Mouse (Mus musculus): ENCODE measurements around the gene Daglb.
"Not testable (repeated sequence)": the region's sequence is repeated elsewhere in the genome, so short reads cannot be mapped to it uniquely, and the experiment has no call there.

Gene Daglb

DNA sequence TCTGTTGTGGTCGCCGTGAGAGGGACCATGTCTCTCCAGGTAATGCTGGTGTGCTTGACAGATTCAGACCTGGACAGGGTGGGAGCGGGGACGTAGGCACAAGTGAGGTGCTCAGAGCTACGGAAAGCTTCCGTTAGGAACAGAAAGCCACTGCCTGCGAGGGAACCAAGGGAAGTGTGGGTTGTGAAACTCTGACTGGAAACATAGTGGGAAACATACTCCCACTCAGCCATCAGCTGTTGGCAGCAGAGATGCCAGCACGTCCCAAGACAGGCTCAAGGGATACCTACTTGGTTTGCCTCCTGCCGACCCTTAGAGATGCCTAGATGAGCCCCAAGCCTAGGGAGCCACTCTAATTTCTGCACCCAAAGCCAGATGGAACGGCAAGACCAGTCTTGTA lies 22.8 kb downstream of the Daglb start:
- CTCF ChIA-PET = no interaction called here

DNA sequence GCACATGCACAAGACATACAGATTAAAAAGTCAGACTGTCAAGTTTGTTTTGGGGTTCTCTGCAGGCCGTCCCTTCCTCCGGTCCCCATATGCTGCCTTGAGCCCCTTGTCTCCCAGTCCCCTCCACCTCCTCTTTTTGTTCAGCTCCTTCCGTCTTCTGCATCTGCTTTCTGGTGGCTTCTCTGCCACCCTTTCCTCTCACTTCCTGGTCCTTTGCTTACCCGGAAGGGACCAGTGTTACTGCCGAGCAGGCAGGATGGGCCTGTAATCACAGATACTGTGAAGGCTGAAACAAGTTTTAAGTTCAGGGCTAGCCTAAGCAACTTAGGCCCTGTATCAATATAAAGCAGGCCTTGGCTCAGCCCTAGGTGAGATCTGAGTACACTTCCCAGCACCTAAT lies 23.6 kb downstream of the Daglb start:
- CTCF ChIA-PET = no interaction called here

DNA sequence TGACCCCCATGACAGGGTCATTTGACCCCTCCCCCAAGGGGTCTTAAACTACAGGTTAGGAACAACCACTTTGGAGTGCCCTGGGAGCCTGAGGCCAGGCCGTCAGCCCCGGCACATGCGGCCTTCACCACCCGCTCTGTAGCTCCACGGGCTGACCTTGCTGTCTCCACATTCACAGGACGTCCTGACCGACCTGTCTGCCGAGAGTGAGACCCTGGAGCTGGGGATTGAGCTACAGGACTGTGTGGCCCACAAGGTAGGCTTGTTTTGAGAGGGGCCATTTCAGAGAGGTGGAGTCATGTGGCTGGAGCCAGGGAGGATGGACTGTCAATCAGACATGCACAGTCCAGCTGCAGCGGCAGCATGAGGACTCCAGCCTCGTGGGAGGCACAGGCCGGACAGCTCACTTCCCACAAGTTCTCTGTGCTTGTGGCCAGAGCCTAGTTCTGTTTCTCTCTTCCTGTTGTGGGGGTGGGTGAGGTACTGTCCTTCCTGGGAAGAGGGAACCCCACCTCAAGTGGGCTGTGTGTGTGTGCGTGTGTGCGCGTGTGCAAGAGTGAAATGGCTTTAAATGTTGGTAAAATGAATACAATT lies 25.5 kb downstream of the Daglb start:
- CTCF ChIA-PET = no interaction called here

DNA sequence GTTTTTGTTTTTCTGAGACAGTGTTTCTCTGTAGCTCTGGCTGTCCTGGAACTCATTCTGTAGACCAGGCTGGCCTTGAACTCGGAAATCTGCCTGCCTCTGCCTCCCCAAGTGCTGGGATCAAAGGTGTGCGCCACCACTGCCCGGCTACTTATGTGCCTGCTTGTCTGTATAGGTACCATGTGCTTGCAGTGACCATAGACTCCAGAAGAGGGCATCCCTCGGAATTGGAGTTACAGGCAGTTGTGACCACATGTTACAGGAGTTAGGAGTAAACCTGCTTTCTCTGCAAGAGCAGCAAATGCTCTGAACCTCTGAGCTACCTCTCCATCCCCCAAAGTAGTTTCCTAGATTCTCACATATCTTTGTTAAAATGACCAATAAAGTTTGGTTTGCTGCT lies 27.4 kb downstream of the Daglb start:
- CTCF ChIA-PET = no interaction called here

DNA sequence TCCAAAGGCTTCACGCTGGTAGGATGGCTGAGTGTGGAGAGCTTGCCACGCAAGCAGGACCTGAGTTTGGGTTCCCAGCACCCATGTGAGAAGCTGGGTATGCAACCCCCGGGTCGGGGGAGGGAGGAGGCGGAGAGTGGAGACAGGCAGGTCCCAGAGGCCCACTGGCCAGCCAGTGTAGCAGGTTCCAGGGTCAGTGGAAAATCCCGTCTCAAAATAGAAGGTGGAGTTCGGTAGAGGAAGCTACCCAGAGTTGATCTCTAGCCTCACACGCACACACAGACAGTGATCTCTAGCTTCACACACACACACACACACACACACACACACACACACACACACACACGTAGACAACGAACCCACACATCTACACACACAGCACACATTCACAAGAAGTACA lies 28.8 kb downstream of the Daglb start:
- CTCF ChIA-PET = no interaction called here

DNA sequence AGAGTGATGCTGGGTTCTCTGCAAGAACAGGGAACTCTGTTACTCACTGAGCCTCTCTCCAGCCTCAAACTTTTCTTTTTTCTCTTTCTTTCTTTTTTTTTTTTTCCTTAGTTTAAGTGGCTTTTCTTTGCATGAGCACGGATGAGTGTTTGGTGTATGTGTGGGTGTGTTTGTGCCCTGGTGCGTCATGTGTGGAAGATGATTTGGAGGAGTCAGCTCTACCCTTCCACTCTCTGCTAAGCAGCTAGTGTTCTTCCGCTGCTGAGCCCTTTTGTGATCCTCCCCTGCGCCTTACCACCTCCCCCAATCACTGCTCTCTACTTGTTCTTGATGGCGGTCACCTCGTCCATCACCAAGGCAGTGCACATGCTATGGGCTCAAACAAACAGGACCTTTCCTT lies 31.3 kb downstream of the Daglb start:
- CTCF ChIA-PET = no interaction called here

DNA sequence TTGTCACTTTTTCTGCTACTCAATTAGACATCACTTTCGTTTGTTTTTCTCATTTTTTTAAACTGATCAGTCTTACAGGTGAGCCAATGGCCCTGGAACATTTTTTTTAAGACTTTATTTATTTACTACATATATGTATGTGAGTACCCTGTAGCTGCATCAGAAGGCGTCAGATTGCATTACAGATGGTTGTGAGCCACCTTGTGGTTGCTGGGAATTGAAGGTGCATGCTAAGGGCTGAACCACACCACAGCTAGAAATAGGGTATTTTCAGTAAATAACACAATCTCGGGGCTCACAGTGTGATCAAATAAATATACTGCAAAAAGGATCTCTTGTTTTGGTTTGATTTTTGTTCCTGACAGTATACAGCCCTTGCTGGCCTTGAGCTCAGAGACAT lies 33.1 kb downstream of the Daglb start:
- CTCF ChIA-PET = no interaction called here

DNA sequence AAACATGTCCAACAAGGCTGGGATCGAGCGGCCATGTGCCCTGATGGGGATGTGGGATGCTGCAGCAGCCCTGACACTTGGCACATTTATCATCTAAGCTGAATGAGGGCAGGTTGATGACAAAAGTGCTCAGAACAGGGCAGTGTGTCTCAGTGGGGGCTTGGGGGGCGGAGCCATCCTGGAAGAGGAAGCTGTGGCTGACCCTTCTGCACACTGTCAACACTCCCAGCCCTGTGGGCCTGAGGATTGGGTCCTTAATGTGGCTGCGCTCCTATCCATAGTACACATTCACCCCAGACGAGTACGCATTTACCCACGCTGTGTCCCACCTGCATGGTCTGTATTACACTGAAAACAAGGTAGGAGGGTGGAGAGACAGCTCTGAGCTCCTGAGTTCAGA lies 34.8 kb downstream of the Daglb start:
- CTCF ChIA-PET = interaction anchor here (0.6 kb wide), 1 partner anchor 463 kb away, joined by 3 read pairs; no protein-coding TSS in a partner anchor

DNA sequence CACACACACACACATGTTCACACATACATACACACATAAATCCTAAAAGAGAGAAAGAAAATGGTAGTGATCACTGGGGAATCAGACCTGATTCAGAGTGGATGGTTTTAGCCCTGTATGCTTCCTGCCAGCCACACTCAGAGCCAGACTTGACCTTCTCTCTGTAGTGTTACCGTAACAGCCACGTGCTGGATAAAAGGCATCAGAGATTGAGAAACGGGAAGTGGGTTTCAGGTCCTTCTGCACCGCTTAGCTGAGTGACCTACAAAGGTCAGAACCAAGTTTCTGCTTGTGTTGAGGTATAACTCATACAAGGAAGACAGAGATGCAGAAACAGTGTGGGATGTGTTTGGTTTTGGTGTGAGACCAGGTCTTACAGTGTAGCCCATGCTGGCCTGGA lies 35.3 kb downstream of the Daglb start:
- CTCF ChIA-PET = interaction anchor here (0.6 kb wide), 1 partner anchor 463 kb away, joined by 3 read pairs; no protein-coding TSS in a partner anchor

DNA sequence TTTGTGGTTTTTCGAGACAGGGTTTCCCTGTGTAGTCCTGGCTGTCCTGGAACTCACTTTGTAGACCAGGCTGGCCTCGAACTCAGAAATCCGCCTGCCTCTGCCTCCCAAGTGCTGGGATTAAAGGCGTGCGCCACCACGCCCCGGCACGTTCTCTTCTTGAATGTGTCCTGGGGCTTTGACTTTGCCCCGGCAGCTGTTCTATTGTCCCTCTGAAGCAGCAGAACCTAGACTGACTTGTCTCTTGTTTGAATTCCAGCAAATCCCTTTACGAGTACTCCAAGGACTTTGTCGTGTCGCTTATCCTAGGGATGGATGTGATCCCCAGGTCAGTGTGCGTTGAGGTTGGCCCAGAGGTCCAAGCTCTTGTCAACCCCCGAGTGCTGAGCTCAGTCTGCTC lies 36.3 kb downstream of the Daglb start:
- CTCF ChIA-PET = not testable (repeated sequence)

DNA sequence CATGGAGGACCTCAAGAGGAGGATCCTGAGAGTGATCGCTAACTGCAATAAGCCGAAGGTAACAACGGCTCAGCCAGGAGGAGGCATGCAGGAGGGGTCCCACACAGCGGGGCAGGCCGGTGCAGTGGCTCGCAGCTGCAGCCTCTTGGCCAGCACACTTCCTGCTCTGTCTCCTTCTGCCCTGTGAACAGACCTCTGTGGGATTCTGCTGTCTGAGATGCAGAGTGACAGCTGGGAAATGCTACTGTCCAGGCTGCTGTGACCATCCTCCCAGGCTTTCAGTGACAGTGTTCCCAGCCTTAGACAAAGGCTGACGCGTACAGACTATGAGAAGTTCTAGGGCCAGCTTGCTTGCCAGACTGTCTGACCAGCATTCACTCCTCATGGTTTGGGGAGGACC lies 36.8 kb downstream of the Daglb start:
- CTCF ChIA-PET = no interaction called here

DNA sequence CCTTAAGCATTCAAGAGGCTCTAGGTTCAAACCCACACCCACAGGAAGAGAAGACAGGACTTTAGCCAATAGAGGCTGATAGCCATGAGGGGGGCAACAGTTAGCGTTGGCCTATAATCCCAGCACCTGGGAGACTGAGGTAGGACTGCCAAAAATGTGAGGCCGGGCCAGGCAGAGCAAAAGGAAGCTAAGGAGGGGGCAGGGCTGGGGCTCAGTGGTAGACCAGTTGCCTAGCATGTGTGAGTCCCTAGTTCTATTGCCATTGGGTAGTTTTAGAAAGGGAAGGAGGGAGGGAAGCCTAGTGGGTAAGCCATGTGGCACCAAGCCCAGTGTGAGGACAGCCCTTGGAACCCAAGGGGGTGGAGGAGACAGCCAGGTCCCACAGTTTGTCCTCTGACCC lies 37.3 kb downstream of the Daglb start:
- CTCF ChIA-PET = no interaction called here

DNA sequence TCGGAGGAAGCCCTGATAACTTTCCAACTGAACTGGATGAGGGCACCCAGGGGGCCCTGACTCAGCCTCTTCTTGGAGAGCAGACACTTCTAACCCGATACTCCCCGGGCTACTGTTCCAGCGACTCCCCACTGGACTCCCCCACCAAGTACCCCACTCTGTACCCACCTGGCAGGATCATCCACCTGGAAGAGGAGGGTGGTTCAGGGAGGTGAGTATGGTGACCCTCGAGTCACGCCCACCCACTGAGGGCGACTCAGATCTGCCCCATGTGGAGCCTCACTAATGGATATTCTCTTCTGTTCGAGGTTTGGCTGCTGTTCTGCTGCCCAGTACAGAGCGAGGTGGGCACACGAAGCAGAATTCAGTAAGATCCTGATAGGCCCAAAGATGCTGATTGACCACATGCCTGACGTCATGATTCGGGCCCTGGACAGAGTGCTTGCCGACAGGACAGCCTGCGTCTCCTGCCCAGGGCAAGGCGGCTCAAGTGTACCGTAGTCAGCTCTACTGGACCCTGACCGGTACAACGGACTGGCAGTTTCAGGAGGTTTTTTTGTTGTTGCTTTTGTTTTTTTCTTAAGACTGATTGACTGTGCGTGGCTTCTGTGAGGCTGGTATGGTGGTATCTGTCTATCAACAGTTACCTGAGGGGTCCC lies 38.6 kb downstream of the Daglb start:
- CTCF ChIA-PET = no interaction called here

DNA sequence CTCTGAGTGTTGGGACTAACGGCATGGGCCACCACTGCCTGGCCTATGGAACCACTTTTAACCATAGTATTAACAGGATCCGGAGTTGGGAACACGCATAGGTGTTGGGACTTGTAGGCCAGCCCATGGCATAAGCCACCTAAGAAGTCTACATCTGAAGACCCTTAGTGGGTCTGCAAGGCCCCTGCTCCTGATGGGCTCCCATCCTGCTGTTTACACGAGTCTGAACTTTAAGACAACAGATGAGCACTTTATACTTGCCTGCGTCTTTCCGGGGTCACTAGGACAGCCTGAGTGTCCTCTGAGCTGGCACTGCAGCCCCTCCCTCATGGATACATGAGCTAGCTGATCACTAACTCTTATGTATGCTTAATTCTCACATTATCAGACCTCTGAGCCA lies 39.4 kb downstream of the Daglb start:
- CTCF ChIA-PET = no interaction called here

DNA sequence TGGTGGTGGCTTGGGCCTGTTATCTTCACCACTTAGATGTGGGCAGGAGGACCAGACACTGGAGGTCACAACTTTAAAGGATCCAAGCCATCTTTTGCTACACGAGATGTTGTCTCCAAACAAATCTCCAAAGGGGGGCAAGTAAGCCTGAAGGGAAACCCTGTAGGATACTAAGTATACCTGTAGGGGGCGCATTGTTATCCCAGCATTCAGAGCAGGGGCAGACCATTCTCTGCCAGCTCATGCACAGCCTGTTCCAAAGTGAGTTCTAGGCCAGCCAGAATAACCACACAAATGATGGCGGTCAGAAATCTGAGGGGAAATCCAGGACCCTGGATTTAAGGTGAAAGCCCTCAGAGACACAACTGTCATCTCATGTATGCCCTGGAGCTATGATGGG lies 40.1 kb downstream of the Daglb start:
- CTCF ChIA-PET = no interaction called here

DNA sequence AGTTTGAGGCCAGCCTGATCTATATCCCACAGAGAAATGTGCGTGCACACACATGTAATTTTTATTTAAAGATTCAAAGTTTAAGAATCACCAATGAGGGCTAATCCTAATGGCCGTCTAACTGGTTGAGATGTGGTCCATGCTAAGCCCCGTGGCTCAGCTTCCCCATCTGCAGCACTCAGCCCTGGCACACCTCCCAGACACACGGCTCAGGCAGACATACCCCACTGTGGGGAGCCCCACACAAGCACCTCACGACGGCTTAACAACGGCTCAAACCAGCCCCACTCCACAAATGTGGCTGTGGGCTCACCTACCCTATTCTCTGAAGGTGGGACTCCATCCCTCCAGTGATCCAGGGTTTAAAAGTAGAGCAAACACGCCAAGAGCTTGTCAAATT lies 40.7 kb downstream of the Daglb start:
- CTCF ChIA-PET = no interaction called here

DNA sequence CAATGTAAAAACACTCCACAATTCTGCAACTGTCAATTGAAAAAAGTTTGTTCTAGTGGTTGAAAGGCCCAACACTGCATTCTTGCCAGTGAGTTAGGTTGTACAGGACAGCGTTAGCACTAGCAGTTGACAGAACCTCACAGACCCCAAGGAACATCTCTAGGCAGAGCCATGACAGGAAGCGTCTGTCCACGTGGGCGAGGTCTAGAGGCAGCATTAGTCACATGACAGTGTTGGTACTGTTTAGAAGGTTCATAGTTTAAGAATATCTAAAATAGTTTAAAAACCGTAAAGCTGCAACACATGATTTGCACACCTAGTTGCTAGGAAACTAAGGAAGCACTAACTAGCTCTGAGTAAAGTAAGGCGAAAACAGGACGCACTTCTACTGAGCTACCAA lies 41.2 kb downstream of the Daglb start:
- CTCF ChIA-PET = no interaction called here

DNA sequence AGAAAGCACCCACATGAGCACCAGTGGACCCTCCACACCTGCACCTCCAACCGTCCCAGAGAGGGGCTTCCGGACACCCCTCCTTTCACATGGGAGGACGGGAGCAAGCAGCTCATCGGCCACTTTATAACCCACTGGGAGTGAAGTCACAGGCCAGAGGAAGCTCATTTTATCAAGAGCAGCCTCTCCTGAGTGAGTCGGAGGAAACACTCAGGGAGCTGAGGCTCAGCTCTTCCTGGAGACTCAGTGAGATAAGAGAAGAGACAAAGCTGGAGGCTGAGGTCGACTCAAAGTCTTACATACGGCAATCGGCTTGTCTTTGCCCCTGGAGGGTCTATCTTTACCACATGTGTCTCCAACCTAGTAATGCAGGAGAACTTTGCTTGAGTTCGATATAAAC lies 44.9 kb downstream of the Daglb start:
- CTCF ChIA-PET = no interaction called here

DNA sequence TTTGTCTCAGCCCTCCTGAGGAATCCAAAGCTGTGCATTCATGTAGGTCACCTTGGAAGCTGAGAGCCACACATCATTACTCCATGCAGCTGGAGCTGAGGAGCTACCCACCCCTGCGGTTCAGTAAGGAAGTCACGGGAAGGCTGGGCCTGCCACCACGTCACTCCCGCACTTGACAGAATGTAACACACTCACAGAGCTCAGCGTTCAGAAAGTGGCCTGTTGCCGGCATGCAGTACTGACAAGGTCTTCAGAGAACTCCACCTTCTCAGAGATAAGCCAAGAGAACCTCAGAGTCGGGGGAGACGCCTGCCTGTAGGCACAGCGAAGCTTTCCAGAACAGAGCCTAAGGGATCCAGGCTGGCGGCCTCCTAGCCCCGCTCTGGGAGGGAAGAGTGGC lies 45.4 kb downstream of the Daglb start:
- CTCF ChIA-PET = no interaction called here

DNA sequence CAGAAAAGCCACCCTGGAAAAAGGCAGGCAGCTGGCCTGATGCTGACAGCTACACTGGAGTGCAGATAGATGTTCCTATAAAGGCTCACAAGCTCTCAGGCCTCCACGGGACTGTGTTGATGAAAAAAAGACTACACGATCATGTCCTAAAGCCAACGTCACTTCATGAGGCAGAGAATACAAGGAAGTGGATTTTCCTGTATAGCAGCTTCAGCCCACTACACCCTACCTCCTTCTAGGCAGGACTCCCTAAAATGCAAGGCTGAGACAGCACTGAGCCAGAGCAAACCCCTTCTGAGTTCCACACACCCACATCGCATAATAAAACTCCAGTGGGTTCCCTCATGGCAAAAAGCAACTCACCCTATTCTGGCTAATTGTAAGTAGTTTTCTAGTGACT lies 47.2 kb downstream of the Daglb start:
- CTCF ChIA-PET = no interaction called here

DNA sequence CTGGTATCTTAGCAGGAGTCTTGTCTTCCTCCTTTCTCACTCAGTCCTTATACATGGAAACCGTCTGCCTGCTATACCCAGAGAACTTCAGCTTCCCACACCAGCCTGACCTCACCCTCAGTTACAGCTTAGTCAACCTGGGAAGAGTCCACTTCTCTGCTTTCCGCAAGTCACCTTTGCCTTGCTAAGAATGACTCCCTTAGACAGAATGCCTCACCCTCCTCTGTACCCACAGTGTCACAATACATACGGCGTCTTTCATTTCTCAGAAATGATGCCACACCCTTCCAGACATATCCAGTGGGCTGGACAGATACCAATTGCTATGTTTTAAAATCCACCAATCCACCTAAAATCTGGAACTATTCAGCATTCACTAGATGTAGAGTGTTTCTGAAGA lies 47.9 kb downstream of the Daglb start:
- CTCF ChIA-PET = no interaction called here

DNA sequence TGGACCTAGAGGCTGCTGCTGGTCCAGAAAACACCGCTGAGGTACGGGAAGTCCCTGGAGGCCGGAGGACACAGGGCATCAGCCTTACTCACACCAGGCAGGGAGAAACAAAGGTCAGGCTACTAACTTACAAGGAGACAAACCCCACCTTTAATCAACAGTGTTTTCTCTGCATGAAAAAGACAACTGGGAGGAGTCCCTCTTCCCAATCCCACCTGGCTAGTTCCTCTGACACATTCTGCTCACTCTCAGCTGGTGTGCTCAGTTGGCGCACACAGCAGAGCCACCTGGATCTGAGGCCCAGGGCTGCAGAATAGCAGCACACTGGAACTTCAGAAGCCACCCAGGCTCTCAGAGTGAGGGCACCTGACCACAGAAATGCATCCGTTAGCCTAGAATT lies 50.5 kb downstream of the Daglb start:
- CTCF ChIA-PET = interaction anchor here (0.6 kb wide), 1 partner anchor 821 kb away, joined by 14 read pairs; no protein-coding TSS in a partner anchor

DNA sequence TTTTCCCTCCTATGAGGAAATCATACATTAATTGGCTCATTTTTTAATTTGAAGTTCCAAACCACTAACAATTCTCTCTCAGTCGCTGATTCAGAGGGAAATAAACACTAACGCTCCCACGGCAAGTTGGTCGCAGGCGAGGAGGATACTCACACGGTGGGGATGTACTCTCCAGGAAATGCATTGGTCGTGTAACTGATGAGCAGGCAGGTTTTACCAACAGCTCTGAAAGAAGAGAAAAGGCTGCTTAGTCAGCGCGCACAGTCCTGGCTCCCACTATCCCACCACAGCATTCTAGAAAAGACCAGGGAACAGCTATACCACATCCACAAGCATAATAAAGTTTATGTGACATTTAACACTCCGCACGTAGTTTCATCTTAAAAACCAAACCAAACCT lies 52.6 kb downstream of the Daglb start:
- CTCF ChIA-PET = no interaction called here

DNA sequence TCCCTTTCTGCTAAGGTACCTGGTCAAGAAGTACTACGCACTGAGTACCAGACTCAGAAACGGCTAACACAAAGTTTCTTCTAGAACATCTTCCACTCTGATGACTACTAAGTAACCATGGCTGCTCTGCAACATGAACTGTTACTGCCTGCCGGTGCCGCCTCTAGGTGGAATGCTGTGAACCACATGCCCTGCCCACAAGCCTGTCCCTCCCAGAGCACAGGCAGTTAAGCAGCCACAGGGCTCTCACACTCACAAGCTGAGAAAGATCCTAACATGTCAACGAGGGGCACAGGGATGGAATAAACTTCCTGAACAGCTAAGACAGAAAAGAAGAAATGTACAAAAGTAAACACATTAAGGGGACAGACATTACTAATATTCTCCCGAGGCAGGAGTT lies 53.1 kb downstream of the Daglb start:
- CTCF ChIA-PET = no interaction called here
